Mouse (Mus musculus) liver, postnatal 0 days (tissue): ENCODE measurements around the gene Ttc3.

Experiments used
- CTCF ChIP-seq: sonication (generic); IDR thresholded peaks from 2 replicates; pipeline ENCODE4 v1.5.1; 2016; ENCODE audit warnings: antibody characterized with exemption, low read depth
- EP300 ChIP-seq: IDR thresholded peaks from 2 replicates; pipeline ENCODE4 v1.6.1; 2016; ENCODE audit warnings: antibody characterized with exemption, low read depth, mild to moderate bottlenecking

DNA sequence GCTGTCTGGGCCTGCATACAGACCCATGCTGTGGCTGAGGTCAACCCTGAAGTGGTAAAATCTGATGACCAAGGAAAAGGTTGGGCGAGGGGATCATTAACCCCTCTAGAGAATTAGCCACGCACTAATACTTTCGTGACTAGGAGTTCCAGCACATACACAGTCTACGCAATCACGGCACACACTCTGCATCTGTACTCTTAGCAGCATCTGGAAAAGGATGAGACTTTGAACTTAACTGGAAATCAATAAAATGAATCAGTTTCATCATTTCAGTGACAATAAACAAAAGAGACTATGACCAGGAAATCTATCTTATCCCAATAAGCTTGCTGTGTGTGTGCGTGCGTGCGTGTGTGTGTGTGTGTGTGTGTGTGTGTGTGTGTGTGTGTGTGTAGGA lies 138.4 kb downstream of the Ttc3 start:
- no peak for TF ChIP-seq CTCF
- TF ChIP-seq EP300, result no peak
